Mouse (Mus musculus) testis, adult 2 months (tissue): Measurements from ENCODE around the gene Clec4a2. TPM values are rescaled to one million over a fixed set of nuclear protein-coding genes. Genes with fewer than 3 reads are reported as not detected.
"Not testable (repeated sequence)": the region's sequence is repeated elsewhere in the genome, so short reads cannot be mapped to it uniquely, and the experiment has no call there.

Experiments
- H3K27ac ChIP-seq: fragments of 200-500 bp; 2 replicates; pipeline ENCODE4 v1.5.1; 2012; ENCODE audit warnings: low read depth, low read length; ENCODE audit not compliant: control insufficient read depth, insufficient read depth
- H3K27me3 ChIP-seq: fragments of 200-500 bp; 2 replicates; pipeline ENCODE4 v1.6.1; 2012; ENCODE audit warnings: mild to moderate bottlenecking, low read length, moderate library complexity; ENCODE audit not compliant: control insufficient read depth, insufficient read depth
- H3K36me3 ChIP-seq: fragments of 200-500 bp; 2 replicates; pipeline ENCODE4 v1.6.1; 2012; ENCODE audit warnings: mild to moderate bottlenecking, low read length; ENCODE audit not compliant: control insufficient read depth, insufficient read depth
- H3K4me1 ChIP-seq: fragments of 200-500 bp; 2 replicates; pipeline ENCODE4 v1.6.1; 2012; ENCODE audit warnings: low read length; ENCODE audit not compliant: control insufficient read depth, insufficient read depth
- H3K4me3 ChIP-seq: fragments of 200-500 bp; 2 replicates; pipeline ENCODE4 v1.5.1; 2012; ENCODE audit warnings: low read depth, mild to moderate bottlenecking, low read length, moderate library complexity, mixed read lengths; ENCODE audit not compliant: control insufficient read depth
- CTCF ChIP-seq: fragments of 200-500 bp; IDR thresholded peaks from 2 replicates; pipeline ENCODE4 v1.5.1; 2012; ENCODE audit warnings: low read depth, mild to moderate bottlenecking, inconsistent platforms, low read length, moderate library complexity; ENCODE audit not compliant: control insufficient read depth, insufficient read depth, insufficient replicate concordance
- POLR2A ChIP-seq: fragments of 200-500 bp; IDR thresholded peaks from 2 replicates; pipeline ENCODE4 v1.6.1; 2012; ENCODE audit warnings: low read depth, mild to moderate bottlenecking, inconsistent platforms, low read length, moderate library complexity; ENCODE audit not compliant: control insufficient read depth
- polyA plus RNA-seq: library from polyadenylated mRNA; depleted of rRNA; stranded (reverse); fragments of >200 nt; gene quantifications from 2 replicates; pipeline ENCODE4 v1.2.3, GENCODE M21; 2012; rRNA removed

Clec4a2 gene
- polyA plus RNA-seq, 1 experiment = 4.1 TPM

- no peak within 1 kb of the TSS for H3K4me3 ChIP-seq
- TF ChIP-seq CTCF = no peak
- no peak for TF ChIP-seq POLR2A
- no peaks in the 10 kb centered on the region for H3K4me1 ChIP-seq
- no peak within 1 kb of the TSS for H3K27ac ChIP-seq
- H3K36me3 ChIP-seq = no peaks in the 10 kb centered on the region
- no peaks in the 10 kb centered on the region for H3K27me3 ChIP-seq
Measured at GRCm38 (mm10) chr6:123172593-123172992, 66.4 kb downstream of the Clec4a2 start, which contains the start of gene Clec4b2. Gene Clec4b2 (plus strand): TSS chr6:123172893.

- no peak overlapping the region for H3K4me3 ChIP-seq
- H3K27ac ChIP-seq = no peak overlapping the region
- TF ChIP-seq POLR2A (no peak), CTCF (no peak)
- no peaks in the 10 kb centered on the region for H3K27me3 ChIP-seq
- H3K36me3 ChIP-seq = no peaks in the 10 kb centered on the region
- H3K4me1 ChIP-seq = no peaks in the 10 kb centered on the region
Measured at GRCm38 (mm10) chr6:123175549-123175948, 69.3 kb downstream of the Clec4a2 start.

- TF ChIP-seq CTCF = peak; percentile 22; the same call in 1 of the 2 replicates
- H3K27ac ChIP-seq, H3K4me3 ChIP-seq, H3K36me3 ChIP-seq, H3K4me1 ChIP-seq, H3K27me3 ChIP-seq: not testable (repeated sequence)
Measured at GRCm38 (mm10) chr6:123184862-123185261, 78.6 kb downstream of the Clec4a2 start.

Other genes with a start within 250 kb of the Clec4a2 start
- 9.9 and 13.2 TPM in 2 replicates for gene Necap1, start 232.0 kb upstream of the Clec4a2 start, polyA plus RNA-seq
- gene Clec4a1, start 184.6 kb upstream of the Clec4a2 start, polyA plus RNA-seq = 0.48 and 0.58 TPM in 2 replicates
- 0.32 TPM in 1 of 2 replicates, not detected in the other for gene Clec4a3, start 153.9 kb upstream of the Clec4a2 start, polyA plus RNA-seq
- gene Clec4a4, start 116.1 kb upstream of the Clec4a2 start, polyA plus RNA-seq = 0.19 TPM in 1 of 2 replicates, not detected in the other
- gene Clec4b1, start 56.5 kb upstream of the Clec4a2 start, polyA plus RNA-seq = 0.26 and 0.32 TPM in 2 replicates
- not detected in 2 replicates for gene Clec4b2, start 66.5 kb downstream of the Clec4a2 start, polyA plus RNA-seq
- gene Clec4n, start 123.4 kb downstream of the Clec4a2 start, polyA plus RNA-seq = 0.28 and 0.44 TPM in 2 replicates
- gene Clec4d, start 155.7 kb downstream of the Clec4a2 start, polyA plus RNA-seq = not detected in 2 replicates
- not detected in 2 replicates for gene Clec4e, start 183.4 kb downstream of the Clec4a2 start, polyA plus RNA-seq
- gene Vmn2r19, start 201.9 kb downstream of the Clec4a2 start, polyA plus RNA-seq = 0.06 TPM in 1 of 2 replicates, not detected in the other